12 mouse cellular contexts compared by ENCODE assay signal in genomic region chr16:76532928-76533217, GRCm38 (mm10).
DNase-seq lines count a peak whose midpoint lies in the region; ATAC-seq lines count a peak whose summit lies in the region.
"Had no signal": no experiment of that assay in that cellular context is flagged by ENCODE, and none has a peak within 500 bp of the region (broad histone marks: within the 10 kb centered on the region; RNA-seq: fewer than 3 reads in every experiment).

No protein-coding gene starts in this region.

- peak overlapping the region; percentile 4; the same call in 1 of the 2 replicates for H3K4me2 ChIP-seq in intestine, embryonic 16.5 days (ENCODE audit: low read depth, low read length)
- peak overlapping the region; percentile 18; the same call in 1 of the 2 replicates for H3K4me2 ChIP-seq in liver, embryonic 16.5 days (ENCODE audit: low read depth, low read length)
- H3K4me2 ChIP-seq: embryonic facial prominence, embryonic 12.5 days; forebrain, embryonic 12.5 days had no signal

- no peak overlapping the region for H3K9ac ChIP-seq in intestine, embryonic 16.5 days (ENCODE audit: low read depth, low read length)
- H3K9ac ChIP-seq in liver, embryonic 16.5 days (ENCODE audit: low read depth, low read length), result no peak overlapping the region
- H3K9ac ChIP-seq: embryonic facial prominence, embryonic 12.5 days; forebrain, embryonic 12.5 days; liver, embryonic 14.5 days had no signal

- H3K4me1 ChIP-seq in intestine, embryonic 16.5 days (ENCODE audit: control insufficient read depth, insufficient read depth, low read length), result peaks cover 6% of the 10 kb centered on the region; the same call in 1 of the 2 replicates
- no peaks in the 10 kb centered on the region; the same call in none of the 2 replicates for H3K4me1 ChIP-seq in liver, embryonic 16.5 days (ENCODE audit: control insufficient read depth, low read depth, low read length)
- H3K4me1 ChIP-seq: forebrain, embryonic 12.5 days had no signal

- WGBS in intestine, embryonic 16.5 days, result 71% methylated on average over 8 of the region's 8 CpGs
- WGBS in liver, embryonic 16.5 days (ENCODE audit: insufficient replicate concordance), result 35% methylated on average over 8 of the region's 8 CpGs

- H3K27me3 ChIP-seq in intestine, embryonic 16.5 days (replicated peaks; ENCODE audit: control insufficient read depth, insufficient read depth, low read length), result no peaks in the 10 kb centered on the region
- H3K27me3 ChIP-seq in liver, embryonic 16.5 days (ENCODE audit: control insufficient read depth, insufficient read depth, low read depth, low read length), result no peaks in the 10 kb centered on the region
- H3K27me3 ChIP-seq: embryonic facial prominence, embryonic 12.5 days; forebrain, embryonic 12.5 days had no signal

- H3K27ac ChIP-seq in intestine, embryonic 16.5 days (ENCODE audit: low read length), result no peak overlapping the region
- no peak overlapping the region for H3K27ac ChIP-seq in liver, embryonic 16.5 days (ENCODE audit: low read length)
- H3K27ac ChIP-seq: embryonic facial prominence, embryonic 12.5 days; forebrain, embryonic 12.5 days; liver, embryonic 14.5 days had no signal

- H3K9me3 ChIP-seq in intestine, embryonic 16.5 days (ENCODE audit: control insufficient read depth, low read length), result no peaks in the 10 kb centered on the region
- H3K9me3 ChIP-seq in liver, embryonic 16.5 days (replicated peaks; ENCODE audit: control insufficient read depth, low read length), result no peaks in the 10 kb centered on the region
- H3K9me3 ChIP-seq: embryonic facial prominence, embryonic 12.5 days; forebrain, embryonic 12.5 days had no signal

- H3K4me3 ChIP-seq in intestine, embryonic 16.5 days (ENCODE audit: low read length), result no peak overlapping the region
- H3K4me3 ChIP-seq in liver, embryonic 16.5 days (ENCODE audit: low read depth, low read length), result no peak overlapping the region
- H3K4me3 ChIP-seq: embryonic facial prominence, embryonic 12.5 days; forebrain, embryonic 12.5 days had no signal

- DNase-seq in heart, adult 11 months, result peak; percentile 61
- DNase-seq in heart, adult 18-20 months, result no peak
- peak; percentile 67 for DNase-seq in 416B (ENCODE audit: low read depth)
- no peak for DNase-seq in embryo, embryonic 10 days (ENCODE audit: low spot score)
- no peak for DNase-seq in spleen, postnatal 14 days (ENCODE audit: low spot score in 2 of 2)
- DNase-seq in heart, postnatal 36 days, result no peak
- DNase-seq: heart, postnatal 10 days had no signal

- H3K36me3 ChIP-seq in intestine, embryonic 16.5 days (ENCODE audit: control insufficient read depth, insufficient read depth, low read length), result no peaks in the 10 kb centered on the region
- no peaks in the 10 kb centered on the region for H3K36me3 ChIP-seq in liver, embryonic 16.5 days (ENCODE audit: control insufficient read depth, insufficient read depth)
- H3K36me3 ChIP-seq: embryonic facial prominence, embryonic 12.5 days; forebrain, embryonic 12.5 days had no signal

- intact Hi-C loops in heart, postnatal 36 days (cut with DNase I), result no loop called here

- peak; percentile 65 for ATAC-seq in intestine, embryonic 16.5 days
- no peak for ATAC-seq in liver, embryonic 16.5 days (ENCODE audit: low read depth)

Comparison
In these comparisons a context has a peak if more than half of its experiments do, and no peak if none do; other contexts are left out.
1. DNase-seq: peak in heart, adult 11 months (single experiment) and 416B (single experiment); none in heart, adult 18-20 months (0 of 2), embryo, embryonic 10 days (single experiment), spleen, postnatal 14 days (0 of 2) and heart, postnatal 36 days (0 of 2).